In genomic region chr3:137868094-137868913, GRCm38 (mm10) we compare ENCODE assay signal across 8 mouse cellular contexts. TPM values are rescaled to one million over a fixed set of nuclear protein-coding genes. Genes with fewer than 3 reads are reported as not detected.
DNase-seq lines count a peak whose midpoint lies in the region; ATAC-seq and TF ChIP-seq lines count a peak whose summit lies in the region.

No protein-coding gene starts in this region.

- peak overlapping the region; percentile 88 for H3K4me2 ChIP-seq in kidney, embryonic 15.5 days
- peak overlapping the region; percentile 82 for H3K4me2 ChIP-seq in liver, embryonic 11.5 days

- H3K4me1 ChIP-seq in kidney, embryonic 15.5 days: peaks cover 26% of the 10 kb centered on the region
- peaks cover 18% of the 10 kb centered on the region for H3K4me1 ChIP-seq in G1E (ENCODE audit: insufficient read depth, low read depth, low read length)
- H3K4me1 ChIP-seq in forebrain, embryonic 10.5 days: peaks cover 36% of the 10 kb centered on the region
- H3K4me1 ChIP-seq in liver, embryonic 11.5 days (replicated peaks; ENCODE audit: control insufficient read depth, insufficient read depth, low read length): peaks cover 15% of the 10 kb centered on the region

- peak overlapping the region; percentile 85 for H3K4me3 ChIP-seq in kidney, embryonic 15.5 days (replicated peaks)
- H3K4me3 ChIP-seq in G1E (ENCODE audit: low read depth, low read length): peak overlapping the region; percentile 79
- peak overlapping the region; percentile 75 for H3K4me3 ChIP-seq in forebrain, embryonic 10.5 days
- H3K4me3 ChIP-seq in liver, embryonic 11.5 days (ENCODE audit: low read depth, low read length): peak overlapping the region; percentile 57

- H3K9ac ChIP-seq in kidney, embryonic 15.5 days: peak overlapping the region; percentile 97
- peak overlapping the region; percentile 69 for H3K9ac ChIP-seq in liver, embryonic 11.5 days (ENCODE audit: low read depth, low read length)

- TF ChIP-seq CTCF in G1E (IDR thresholded peaks at IDR 0.05; ENCODE audit: low read depth, low read length): no peak

- peak; percentile 3; the same call in 1 of the 2 replicates for ATAC-seq in kidney, embryonic 15.5 days (replicated peaks; ENCODE audit: low FRiP score)
- ATAC-seq in G1E (ENCODE audit: extremely low read depth, insufficient number of reproducible peaks, low FRiP score, poor library complexity, severe bottlenecking): no peak
- ATAC-seq in liver, embryonic 11.5 days (replicated peaks; ENCODE audit: low FRiP score): peak; percentile 6
- no peak for ATAC-seq in activated CD4-positive, CD25-positive, alpha-beta regulatory T cell, adult 4 months

- peaks cover 12% of the 10 kb centered on the region; the same call in 1 of the 2 replicates for H3K36me3 ChIP-seq in kidney, embryonic 15.5 days
- peaks cover 40% of the 10 kb centered on the region for H3K36me3 ChIP-seq in G1E (replicated peaks)
- H3K36me3 ChIP-seq in forebrain, embryonic 10.5 days (replicated peaks): peaks cover 17% of the 10 kb centered on the region
- peaks cover 9% of the 10 kb centered on the region; the same call in 1 of the 2 replicates for H3K36me3 ChIP-seq in liver, embryonic 11.5 days (ENCODE audit: control insufficient read depth, insufficient read depth, low read length)

- no peaks in the 10 kb centered on the region for H3K27me3 ChIP-seq in kidney, embryonic 15.5 days
- no peaks in the 10 kb centered on the region for H3K27me3 ChIP-seq in G1E (ENCODE audit: insufficient read depth, low read length)
- no peaks in the 10 kb centered on the region for H3K27me3 ChIP-seq in forebrain, embryonic 10.5 days (ENCODE audit: poor library complexity, severe bottlenecking)
- H3K27me3 ChIP-seq in liver, embryonic 11.5 days (replicated peaks; ENCODE audit: control insufficient read depth, insufficient read depth, low read length): no peaks in the 10 kb centered on the region

- peak overlapping the region; percentile 99 for H3K27ac ChIP-seq in kidney, embryonic 15.5 days
- H3K27ac ChIP-seq in forebrain, embryonic 10.5 days: peak overlapping the region; percentile 95
- H3K27ac ChIP-seq in liver, embryonic 11.5 days (ENCODE audit: low read depth, low read length): peak overlapping the region; percentile 98

- no peak for DNase-seq in kidney, adult 18-20 months
- peak; percentile 32 for DNase-seq in G1E (ENCODE audit: low spot score)
- DNase-seq in forebrain, embryonic 10.5 days (ENCODE audit: extremely low spot score, low spot score): no peak
- DNase-seq in liver, embryonic 11.5 days (ENCODE audit: low spot score): no peak
- no peak for DNase-seq in gastrocnemius, postnatal 14 days
- DNase-seq in kidney, postnatal 14 days: no peak

- intact Hi-C loops in gastrocnemius, postnatal 14 days (cut with DNase I; ENCODE audit: low total_unique reads): loop anchor here (10.0 kb wide), 1 partner anchor 276 kb away; the partner anchor contains the start of genes Mttp and Trmt10a

- no peaks in the 10 kb centered on the region for H3K9me3 ChIP-seq in kidney, embryonic 15.5 days (replicated peaks)
- no peaks in the 10 kb centered on the region for H3K9me3 ChIP-seq in G1E (replicated peaks)
- H3K9me3 ChIP-seq in forebrain, embryonic 10.5 days: no peaks in the 10 kb centered on the region
- H3K9me3 ChIP-seq in liver, embryonic 11.5 days (ENCODE audit: control insufficient read depth, low read length): no peaks in the 10 kb centered on the region

- WGBS in kidney, embryonic 15.5 days: 3% methylated on average over 26 of the region's 26 CpGs
- 3% methylated on average over 26 of the region's 26 CpGs for WGBS in forebrain, embryonic 10.5 days
- WGBS in liver, embryonic 11.5 days: 3% methylated on average over 22 of the region's 26 CpGs

RNA-seq across cellular contexts. Expression of gene Dnajb14, which starts 0.8 kb away (rescaled TPM):
- polyA plus RNA-seq in kidney, embryonic 15.5 days (2015; fragmentation: Nextera tagmentation; extraction: Ambion mirVana): 10.1 and 10.8 TPM in 2 replicates
- total RNA-seq in G1E (2014; fragmentation: Nextera tagmentation) (23.8 and 27.8 TPM in 2 replicates), G1E (2017) (13.0 and 14.4 TPM in 2 replicates)
- polyA plus RNA-seq in G1E (2012): 2.0 and 2.4 TPM in 2 replicates
- polyA plus RNA-seq in forebrain, embryonic 10.5 days (2016; fragmentation: Nextera tagmentation; extraction: Ambion mirVana): 5.3 and 5.5 TPM in 2 replicates
- polyA plus RNA-seq in liver, embryonic 11.5 days (2014; fragmentation: Nextera tagmentation; extraction: Ambion mirVana): 9.0 and 9.8 TPM in 2 replicates
- polyA plus RNA-seq in activated CD4-positive, CD25-positive, alpha-beta regulatory T cell, adult 4 months (2017; shearing (Covaris generic)): 1 to 10 TPM; 2.8 to 3.9 TPM
- total RNA-seq in gastrocnemius, postnatal 14 days (2021): 1 to 10 TPM; 7.2 to 9.6 TPM

RNA-seq across cellular contexts. Expression of gene H2afz, which starts 4.0 kb away (rescaled TPM):
- 2,163 and 2,393 TPM in 2 replicates for polyA plus RNA-seq in kidney, embryonic 15.5 days (2015; fragmentation: Nextera tagmentation; extraction: Ambion mirVana)
- total RNA-seq in G1E (2014; fragmentation: Nextera tagmentation) (814 and 860 TPM in 2 replicates), G1E (2017) (3,552 and 3,752 TPM in 2 replicates)
- polyA plus RNA-seq in G1E (2012): 3,787 and 4,050 TPM in 2 replicates
- 3,633 and 3,684 TPM in 2 replicates for polyA plus RNA-seq in forebrain, embryonic 10.5 days (2016; fragmentation: Nextera tagmentation; extraction: Ambion mirVana)
- polyA plus RNA-seq in liver, embryonic 11.5 days (2014; fragmentation: Nextera tagmentation; extraction: Ambion mirVana): 2,121 and 2,201 TPM in 2 replicates
- polyA plus RNA-seq in activated CD4-positive, CD25-positive, alpha-beta regulatory T cell, adult 4 months (2017; shearing (Covaris generic)): 1,000 to 10,000 TPM; 1,823 to 2,009 TPM
- total RNA-seq in gastrocnemius, postnatal 14 days (2021): 10 to 100 TPM; 87.8 to 95.7 TPM

RNA-seq across cellular contexts. Expression of gene Lamtor3, which starts 50.0 kb away (rescaled TPM):
- polyA plus RNA-seq in kidney, embryonic 15.5 days (2015; fragmentation: Nextera tagmentation; extraction: Ambion mirVana): 111 and 113 TPM in 2 replicates
- 152 and 187 TPM in 2 replicates for total RNA-seq in G1E (2014; fragmentation: Nextera tagmentation)
- total RNA-seq in G1E (2017): 233 and 234 TPM in 2 replicates
- 27.0 and 38.4 TPM in 2 replicates for polyA plus RNA-seq in G1E (2012)
- polyA plus RNA-seq in forebrain, embryonic 10.5 days (2016; fragmentation: Nextera tagmentation; extraction: Ambion mirVana): 90.1 and 92.3 TPM in 2 replicates
- 100 and 105 TPM in 2 replicates for polyA plus RNA-seq in liver, embryonic 11.5 days (2014; fragmentation: Nextera tagmentation; extraction: Ambion mirVana)
- 10 to 100 TPM; 69.7 to 81.8 TPM for polyA plus RNA-seq in activated CD4-positive, CD25-positive, alpha-beta regulatory T cell, adult 4 months (2017; shearing (Covaris generic))
- 10 to 100 TPM; 47.3 to 51.2 TPM for total RNA-seq in gastrocnemius, postnatal 14 days (2021)

Comparison
In these comparisons a context has a peak if more than half of its experiments do, and no peak if none do; other contexts are left out.
1. ATAC-seq: peak in kidney, embryonic 15.5 days (single experiment) and liver, embryonic 11.5 days (single experiment); none in G1E (single experiment) and activated CD4-positive, CD25-positive, alpha-beta regulatory T cell, adult 4 months (single experiment).
2. Peak in every context shown above with its lines, with median percentiles within 50 percentile points of each other: H3K27ac ChIP-seq and H3K4me3 ChIP-seq.